Mouse (Mus musculus) kidney, adult 2 months (tissue): ENCODE results near the gene 2310002L09Rik.
"Not testable (repeated sequence)": the region's sequence is repeated elsewhere in the genome, so short reads cannot be mapped to it uniquely, and the experiment has no call there.

ENCODE experiments used
- CTCF ChIP-seq: fragments of 200-500 bp; conservative IDR thresholded peaks from 2 replicates; pipeline ENCODE4 v1.5.1; 2011; ENCODE audit warnings: low read depth, mild to moderate bottlenecking, control low read depth, low read length, moderate library complexity, mixed read lengths; ENCODE audit not compliant: insufficient read depth, insufficient read length
- POLR2A ChIP-seq: fragments of 200-500 bp; IDR thresholded peaks from one replicate; pipeline ENCODE4 v1.6.1; 2011; ENCODE audit warnings: low read depth, low read length, control low read depth

DNA sequence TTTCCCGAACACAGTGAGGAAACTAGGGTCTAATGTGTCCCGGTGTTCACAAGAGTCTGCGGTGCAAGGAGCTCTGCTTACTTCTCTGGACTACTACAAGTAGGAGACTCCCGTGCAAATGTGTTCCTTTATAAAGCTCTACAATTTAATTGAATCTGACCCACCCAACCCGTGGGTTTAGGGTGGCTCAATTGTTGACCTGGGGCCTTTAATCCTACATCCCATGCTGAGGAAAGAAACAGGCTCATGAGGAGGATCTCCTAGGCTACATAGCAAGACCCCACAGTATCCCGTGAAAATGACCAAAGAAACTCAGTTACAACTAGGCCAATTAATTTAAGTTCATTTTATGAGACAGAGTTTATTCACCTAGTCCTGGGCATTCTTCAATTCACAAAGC lies 30.0 kb downstream of the 2310002L09Rik start, which contains the start of gene Gm11756:
- not testable (repeated sequence) for TF ChIP-seq POLR2A, CTCF
